Mouse (Mus musculus) olfactory bulb, adult 2 months (tissue): ENCODE data around the gene Dnal4.

Source experiments
- CTCF ChIP-seq: fragments of 200-500 bp; IDR thresholded peaks from 2 replicates; pipeline ENCODE4 v1.5.1; 2012; ENCODE audit warnings: low read depth, mild to moderate bottlenecking, low read length, moderate library complexity; ENCODE audit not compliant: insufficient read depth
- POLR2A ChIP-seq: fragments of 200-500 bp; IDR thresholded peaks from 2 replicates; pipeline ENCODE4 v1.6.1; 2012; ENCODE audit warnings: mild to moderate bottlenecking, low read depth, low read length, moderate library complexity; ENCODE audit not compliant: insufficient read depth

DNA sequence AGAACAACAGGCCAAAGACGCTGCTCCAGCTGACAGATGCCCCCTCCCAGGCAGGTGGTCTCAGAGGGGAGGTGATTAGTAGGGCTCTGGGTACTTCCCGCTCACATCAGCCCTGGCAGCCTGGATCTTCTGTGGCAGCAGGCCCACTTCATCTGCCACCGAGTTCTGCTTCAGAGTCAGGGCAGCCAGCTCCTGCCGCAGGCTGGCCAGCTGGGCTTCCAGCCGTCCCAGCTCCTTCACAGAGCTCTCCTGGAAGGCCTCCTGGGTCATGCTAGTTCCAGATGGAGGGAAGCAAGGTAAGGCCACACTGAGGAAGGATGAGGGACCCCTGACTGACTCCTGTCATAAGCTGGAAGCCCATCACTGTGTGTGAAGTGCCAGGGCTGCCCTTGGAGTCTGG is 49.3 kb downstream of the Dnal4 start:
- TF ChIP-seq POLR2A: no peak
- TF ChIP-seq CTCF: no peak
